Mouse (Mus musculus): ENCODE results near the gene S100pbp. TPM values are rescaled to one million over a fixed set of nuclear protein-coding genes. Genes with fewer than 3 reads are reported as not detected.
A peak's percentile ranks its signal among the peaks of the same experiment; 100 is the strongest.

Gene S100pbp
- total and polyA plus RNA-seq, 3 experiments, result 6.4 to 21.4 (median 21.1) TPM

DNA sequence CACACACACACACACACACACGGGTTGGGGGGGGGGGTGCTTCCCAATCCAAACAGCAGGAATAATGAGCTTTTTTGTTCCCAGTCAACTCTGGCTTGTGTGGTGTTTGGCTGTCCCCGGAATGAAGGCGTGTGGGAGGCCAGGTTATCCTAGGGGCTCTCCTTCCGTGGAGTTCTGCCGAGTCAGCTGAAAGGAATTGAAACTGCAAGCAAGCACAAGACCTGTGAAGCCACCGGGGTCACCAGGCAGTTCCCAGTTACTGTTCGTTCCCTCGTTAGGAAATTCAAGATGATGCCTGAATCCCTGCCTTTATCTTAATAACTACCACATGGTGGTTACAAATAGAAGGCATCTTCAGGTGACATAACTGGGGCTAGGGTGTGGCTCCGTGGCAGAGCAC lies 60.1 kb downstream of the S100pbp start:
- no peak for DNase-seq

DNA sequence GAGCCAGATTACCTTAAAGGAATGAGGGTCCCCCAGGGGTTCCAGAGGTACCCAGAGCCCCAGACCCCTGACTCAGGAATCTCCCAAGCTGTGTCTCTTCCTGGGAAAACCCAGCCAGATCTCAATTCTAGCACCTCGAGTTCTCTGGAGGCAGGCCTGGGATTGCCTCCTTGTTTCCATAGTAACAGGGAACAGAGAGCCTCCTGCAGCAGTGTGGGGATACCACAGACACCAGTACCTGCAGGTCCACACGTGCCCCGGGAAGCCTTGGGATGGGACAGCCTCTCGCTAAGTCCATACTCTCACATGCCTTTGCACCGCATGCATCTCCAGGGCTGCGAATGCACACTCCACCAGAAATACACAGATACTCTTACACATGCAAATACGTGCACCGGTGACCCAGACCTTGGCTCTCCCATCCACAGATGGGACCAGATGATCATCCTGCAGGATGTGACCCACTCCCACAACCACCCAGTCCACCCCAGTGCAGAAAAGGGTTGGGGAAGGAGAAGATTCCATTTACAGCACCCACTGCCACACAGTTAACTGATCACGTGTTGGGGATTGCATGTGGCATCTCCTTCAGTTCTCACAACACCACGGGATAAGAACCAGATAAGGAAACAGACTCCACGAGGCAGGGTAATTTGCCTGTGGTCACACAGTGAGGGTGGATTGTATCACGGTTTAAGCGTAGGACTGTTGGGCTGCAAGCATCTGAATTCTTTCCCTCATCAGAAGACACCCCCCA lies 60.8 kb downstream of the S100pbp start:
- DNase-seq, result no peak

DNA sequence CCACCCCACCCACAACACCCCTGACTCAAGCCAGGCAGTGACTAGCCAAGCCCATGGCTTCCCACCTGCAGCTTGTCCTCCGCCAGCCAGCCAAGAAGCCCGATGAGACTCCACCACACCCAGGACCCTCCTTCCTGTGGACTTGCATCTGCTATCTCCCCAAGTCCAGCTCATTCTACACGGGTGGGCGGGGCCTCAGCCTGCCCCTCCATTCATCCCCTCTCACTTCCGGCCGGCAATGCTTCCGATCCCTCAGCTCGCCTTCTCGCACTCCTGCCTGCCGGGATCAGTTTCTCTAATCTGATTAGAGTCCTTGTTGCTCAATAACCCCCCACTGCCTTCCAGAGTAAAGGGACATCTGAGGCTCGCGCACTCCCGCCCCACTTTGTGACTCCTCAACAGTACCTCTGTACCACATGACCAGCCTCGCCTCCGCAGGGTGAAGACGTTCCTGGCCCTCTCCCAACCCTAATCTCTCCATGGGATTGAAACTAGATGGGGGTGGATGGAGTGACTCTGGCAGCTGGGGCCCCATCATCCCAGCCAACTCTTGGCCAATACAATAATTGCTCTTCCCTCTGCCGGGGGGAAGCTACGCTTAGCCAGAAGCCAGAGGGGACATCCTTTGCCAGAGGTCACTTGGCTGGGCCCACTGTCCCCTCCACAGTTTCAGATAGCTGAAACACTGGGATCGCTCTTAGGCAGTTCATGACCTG lies 63.6 kb downstream of the S100pbp start:
- peak; percentile 50 for DNase-seq

DNA sequence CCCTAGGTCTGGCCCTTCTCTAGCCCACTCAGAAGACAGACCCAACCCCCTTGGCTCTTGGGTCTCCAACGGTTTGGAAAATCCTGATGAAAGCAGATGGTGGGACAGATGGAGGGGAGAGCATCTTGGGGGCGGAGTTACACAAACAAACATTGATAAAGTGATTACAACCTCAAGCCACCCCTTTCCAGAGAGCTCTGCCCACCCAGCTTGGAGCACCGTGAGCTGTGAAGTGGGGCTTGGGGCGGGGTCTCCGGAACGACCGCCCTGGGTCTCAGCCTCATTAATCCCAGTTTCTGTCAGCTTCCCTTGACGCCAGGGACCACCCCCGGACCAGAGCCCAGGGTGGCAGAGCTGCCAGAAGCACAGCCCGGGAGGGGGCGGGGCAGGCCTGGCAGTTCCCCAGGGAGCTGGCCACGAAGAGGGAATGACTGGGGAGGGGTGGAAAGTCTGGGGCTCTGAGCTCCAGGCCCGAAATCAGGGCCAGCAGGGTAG lies 64.8 kb downstream of the S100pbp start:
- DNase-seq, result peak; percentile 22

DNA sequence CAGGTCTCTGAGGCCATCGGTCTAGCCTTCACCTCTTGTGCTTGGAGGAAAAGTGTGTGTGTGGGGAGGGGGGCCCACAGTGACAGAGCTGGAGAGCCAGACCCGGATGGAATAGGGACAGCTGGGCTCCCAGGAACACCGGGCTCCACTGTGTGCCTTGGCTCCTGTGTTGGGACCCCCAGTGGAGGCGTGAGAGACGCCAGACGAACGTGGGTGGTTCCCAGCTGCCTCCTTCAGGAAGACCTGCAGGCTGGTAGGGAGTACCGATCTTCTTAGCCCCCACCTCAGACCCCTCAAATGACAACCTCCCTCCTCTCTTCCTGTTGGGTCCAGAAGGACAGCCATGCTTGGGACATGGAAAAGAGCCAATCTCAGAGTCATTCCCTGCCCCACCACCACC lies 66.8 kb downstream of the S100pbp start:
- DNase-seq, result no peak

DNA sequence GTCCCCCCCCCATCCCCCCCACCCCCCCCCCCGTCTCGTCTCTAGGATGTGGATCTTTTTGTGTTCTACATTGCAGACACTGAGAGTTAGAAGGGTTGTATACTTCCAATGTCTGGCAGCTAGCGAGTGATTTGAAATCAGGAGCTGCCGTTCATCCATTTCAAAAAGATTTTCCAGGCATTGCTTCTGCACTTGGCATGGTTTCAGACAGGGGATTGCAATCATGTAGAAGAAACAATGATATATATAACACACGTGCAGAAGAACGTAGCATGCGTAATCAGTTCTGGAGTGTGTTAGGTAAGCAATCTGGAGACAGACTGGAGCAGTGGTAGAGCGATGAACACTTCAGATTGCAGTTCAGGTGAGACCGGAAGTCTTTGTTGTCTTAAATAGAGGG lies 67.4 kb downstream of the S100pbp start:
- DNase-seq, result no peak

DNA sequence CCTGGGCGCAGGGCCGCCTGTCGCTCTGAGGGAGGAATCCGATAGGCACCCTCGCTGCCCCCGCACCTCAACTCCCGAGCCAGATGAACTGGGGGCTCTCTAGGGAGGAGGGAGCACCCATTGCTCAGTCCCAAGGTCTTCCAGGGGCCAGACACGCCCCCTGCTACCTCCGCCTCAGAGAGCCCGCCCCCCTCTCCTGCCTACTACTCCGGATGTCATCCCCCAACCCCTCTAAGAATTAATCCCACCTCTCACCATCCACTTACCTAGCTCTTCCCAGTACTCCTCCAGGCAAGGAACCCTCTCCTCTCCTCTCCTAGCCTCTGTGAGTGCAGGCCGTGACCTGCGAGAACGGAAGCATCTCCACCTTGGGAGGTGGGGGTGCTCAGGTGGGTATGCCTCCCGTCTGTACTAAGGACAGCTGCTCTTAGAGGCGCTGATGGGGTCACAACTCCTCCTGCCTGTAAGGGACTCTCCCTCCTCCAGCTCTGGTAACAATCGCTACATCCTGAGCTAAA lies 67.9 kb downstream of the S100pbp start, which contains the start of gene Hpca:
Gene Hpca (minus strand): TSS at position 468 of the 518 bp plus-strand sequence.
- DNase-seq, result no peak

DNA sequence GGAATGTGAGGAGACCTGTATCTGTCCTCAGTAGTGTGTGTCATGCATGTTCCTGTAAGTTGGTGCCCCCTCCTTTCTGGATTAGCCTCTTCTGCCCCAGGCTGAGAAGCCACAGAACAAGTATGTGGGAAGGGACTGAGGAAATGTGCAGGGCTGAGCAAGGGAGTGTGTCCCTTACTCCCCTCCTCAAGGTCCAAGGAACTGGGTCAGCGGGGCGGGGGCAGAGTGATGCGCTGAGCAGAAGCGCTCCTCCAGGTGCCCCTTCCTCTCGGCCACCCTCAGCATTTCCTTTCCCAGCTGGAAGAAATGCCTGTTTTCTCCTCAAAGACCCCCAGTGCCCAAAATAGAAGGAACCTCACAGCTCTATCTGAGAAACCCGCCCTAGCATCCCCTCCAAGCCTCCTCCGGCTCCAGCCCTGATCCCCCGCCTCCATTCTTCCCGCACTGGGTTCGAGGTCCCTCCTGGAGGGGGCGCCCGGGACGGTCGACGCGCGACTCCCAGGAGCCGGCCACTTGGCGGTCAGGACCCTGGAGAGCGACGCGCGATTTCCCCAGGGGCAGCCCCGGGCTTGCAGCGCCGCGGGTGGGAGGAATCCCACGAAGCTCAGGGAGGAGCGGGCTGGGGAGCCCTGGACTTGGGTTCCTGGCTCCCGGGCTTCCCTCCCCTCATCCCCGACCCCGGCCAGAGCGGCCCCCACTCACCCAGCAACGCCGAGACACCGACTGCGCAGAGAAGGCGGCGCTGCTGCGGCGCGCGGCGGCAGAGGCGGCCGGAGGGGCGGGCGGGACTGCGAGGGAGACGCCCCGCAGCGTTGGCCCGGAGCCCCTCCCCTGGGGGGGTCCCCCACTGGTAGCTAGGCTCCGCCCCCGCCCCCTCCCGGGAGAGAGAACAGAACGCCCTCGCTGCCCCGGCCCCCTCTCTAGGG lies 68.7 kb downstream of the S100pbp start:
- peak; percentile 80 for DNase-seq

DNA sequence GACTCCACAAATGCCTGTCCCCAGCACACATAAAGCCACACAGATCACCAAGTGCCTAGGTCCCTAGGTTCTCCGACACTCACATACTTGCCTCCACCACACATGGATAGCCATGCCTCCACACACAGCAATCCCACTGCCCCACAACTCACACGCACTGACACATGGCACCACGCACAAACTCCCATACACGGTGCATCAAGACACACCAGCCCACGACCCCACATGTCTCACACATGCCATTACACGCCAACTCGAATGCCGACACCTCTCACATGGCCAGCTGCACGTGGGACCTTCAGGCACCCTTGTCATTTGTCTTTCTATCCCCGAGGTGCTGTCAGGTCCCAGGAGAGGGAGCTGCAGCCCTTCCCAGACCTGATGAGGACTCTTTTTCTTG lies 69.8 kb downstream of the S100pbp start:
- DNase-seq, result no peak

DNA sequence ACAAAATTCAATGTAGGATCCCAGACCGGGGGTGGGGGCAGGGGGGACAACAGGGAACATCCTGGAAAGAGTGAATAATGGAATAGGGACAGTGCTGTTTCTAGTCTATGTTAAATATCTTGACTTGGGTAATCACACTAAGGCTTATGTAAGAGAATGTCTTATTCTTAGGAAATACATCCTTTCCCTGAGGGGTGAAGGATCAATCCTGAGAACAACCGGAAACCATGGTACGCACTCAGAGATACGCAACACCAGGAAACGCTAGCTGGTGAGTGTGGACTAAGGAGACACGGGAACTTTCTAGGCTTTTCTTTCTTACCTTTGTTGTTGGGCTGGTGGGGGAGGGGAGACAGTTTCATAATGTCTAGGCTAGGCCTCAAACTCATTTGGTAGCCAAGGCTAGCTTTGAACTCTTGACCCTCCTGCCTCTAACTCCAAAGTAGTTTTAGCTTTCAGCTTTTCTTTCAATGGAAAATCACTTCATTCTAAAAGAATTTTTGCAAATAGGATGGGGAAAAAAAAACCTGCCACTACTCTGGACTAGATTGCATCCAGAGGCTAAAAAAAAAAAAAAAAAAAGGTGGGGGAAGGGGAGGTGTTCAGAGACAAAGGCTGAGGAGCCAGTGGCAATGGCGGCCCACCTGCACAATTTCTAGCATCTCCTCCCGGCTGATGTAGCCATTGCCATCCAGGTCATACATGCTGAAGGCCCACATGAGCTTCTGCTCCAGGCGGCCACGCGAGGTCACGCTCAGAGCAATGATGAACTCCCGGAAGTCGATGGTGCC lies 71.6 kb downstream of the S100pbp start:
- DNase-seq, result no peak

DNA sequence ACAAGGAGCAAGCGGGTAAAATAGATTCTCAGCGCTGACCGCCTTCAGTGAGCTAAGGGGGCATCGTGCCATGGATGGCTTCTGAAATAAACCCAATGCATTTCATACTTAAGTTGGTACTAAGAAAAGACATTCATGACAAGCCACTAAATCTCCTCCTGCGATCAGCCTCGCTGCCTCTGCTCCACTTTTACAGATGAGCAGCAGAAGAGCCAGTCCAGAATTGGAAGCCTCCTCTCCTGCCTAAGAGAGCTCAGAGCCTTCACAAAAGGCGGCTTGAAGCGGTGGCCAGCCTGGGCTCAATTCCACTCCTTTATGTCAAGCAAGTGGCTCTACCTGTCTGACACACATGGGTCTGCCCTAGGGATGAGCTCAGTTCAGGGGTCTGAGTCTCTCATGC lies 72.8 kb downstream of the S100pbp start:
- no peak for DNase-seq

DNA sequence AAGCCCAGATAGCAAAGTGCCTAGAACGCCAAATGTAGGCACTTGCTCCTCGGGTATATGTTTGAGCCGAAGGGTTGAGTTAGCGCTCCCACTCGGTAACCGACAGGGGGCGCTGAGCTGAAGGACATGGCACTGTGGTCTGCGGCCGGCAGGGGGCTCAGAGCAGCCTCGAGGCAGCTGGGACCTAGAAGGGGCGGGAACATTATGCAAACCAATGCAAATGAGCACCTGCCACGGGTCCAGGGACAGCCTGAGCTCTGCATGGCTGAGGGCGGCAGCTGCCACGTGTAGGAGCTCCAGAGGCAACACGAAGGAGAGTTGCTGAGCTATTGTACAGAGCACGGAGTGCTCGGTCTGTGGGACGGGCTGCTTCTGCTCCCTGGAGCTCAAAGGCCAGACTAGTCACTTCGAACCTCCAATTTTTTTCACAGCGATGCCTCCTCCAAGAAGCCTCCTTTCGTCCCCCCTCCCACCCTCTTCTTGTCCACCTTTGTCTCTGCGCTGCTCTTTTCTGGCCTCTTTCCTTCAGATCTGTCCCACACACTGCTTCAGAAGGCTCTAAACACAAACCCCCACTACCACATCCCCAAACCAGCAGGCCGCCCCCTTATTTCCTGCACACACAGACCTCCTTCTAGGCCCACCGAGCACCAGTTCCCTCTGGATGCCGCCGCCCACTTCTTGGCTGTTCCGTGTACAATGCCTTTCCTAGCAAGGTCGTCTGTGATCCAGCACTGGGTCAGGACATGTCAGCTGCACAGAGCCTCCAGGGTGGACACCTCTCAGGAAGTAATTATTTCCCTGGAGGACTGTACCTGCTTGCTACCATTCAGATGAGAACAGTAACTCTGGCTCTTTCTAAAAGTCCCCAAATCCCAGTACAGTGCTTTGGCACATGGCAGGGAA lies 76.2 kb downstream of the S100pbp start:
- peak; percentile 19 for DNase-seq

DNA sequence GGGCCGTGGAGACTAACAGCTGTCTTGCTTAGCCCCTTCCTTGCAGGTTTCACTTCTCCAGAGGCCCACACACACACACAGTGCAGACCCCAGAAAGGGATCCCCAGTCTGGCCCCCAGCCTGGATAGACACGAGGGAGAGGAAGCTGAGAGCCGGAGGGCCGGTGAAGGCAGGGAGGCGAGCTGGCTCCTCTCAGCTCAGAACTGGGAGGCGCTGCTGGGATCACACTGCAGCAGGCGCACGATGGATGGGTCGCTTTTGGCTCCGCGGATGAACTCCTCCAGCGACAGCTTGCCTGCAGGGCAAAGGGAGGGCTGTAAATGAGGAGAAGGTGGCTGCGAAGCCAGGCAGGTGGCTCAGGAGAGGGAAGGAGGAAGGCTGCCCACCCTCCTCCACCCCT lies 77.3 kb downstream of the S100pbp start:
- DNase-seq, result no peak

DNA sequence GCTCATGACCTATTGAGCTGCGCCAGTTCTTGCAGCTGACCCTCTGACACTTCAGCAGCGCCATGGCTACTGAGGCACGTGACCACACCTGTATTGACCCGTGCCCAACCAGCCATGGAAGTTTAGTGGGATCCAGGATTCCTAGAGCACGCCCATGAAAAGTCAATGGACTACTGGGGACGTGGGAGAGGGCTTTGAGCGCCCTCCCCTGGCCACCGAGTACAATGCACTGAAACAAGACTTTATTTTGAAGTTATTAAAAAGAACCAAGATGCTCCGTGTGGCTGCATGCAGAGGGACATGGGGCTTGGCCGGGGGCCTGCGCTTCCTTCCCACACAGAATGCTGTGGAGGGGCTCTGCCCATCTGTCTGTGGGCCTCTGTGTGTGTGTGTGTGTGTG lies 78.2 kb downstream of the S100pbp start:
- no peak for DNase-seq

DNA sequence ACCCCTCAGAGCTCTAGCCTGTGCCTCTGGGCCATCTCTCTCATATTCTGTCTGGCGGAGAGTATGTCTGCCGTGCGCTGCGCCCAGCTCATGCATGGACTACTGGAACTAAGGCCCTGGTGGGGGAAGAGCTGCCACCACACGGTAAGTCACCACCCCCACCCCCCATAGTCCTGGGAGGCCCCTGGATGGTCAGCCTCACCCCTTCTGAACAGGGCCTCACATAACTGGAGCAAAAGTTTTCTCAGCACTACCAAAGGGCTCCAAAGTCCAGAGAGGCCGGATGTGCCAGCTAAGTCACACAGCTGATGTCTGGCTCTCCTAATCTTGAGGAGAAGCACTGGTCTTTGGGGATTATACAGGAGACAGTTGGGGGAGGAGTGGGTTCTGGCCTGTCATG lies 78.7 kb downstream of the S100pbp start:
- DNase-seq, result no peak

DNA sequence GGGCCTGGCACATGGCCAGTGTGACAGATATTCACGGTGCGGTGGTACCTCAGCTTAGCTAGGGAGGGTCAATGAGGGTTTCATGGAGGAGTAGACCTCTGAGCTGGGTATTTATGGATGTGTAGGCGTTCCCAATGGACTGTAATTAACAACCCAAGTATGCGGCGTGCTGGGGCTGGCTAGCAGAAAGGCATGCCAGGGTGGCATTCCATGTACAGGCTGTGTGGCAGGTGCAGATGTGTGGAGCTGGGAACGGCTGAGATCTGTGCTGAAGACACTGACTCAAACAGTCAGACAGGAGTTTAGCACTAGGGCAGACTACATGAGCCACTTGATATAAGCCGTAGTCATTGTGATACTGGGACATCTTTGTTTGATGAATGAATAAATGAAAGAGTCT lies 80.9 kb downstream of the S100pbp start:
- DNase-seq, result no peak

DNA sequence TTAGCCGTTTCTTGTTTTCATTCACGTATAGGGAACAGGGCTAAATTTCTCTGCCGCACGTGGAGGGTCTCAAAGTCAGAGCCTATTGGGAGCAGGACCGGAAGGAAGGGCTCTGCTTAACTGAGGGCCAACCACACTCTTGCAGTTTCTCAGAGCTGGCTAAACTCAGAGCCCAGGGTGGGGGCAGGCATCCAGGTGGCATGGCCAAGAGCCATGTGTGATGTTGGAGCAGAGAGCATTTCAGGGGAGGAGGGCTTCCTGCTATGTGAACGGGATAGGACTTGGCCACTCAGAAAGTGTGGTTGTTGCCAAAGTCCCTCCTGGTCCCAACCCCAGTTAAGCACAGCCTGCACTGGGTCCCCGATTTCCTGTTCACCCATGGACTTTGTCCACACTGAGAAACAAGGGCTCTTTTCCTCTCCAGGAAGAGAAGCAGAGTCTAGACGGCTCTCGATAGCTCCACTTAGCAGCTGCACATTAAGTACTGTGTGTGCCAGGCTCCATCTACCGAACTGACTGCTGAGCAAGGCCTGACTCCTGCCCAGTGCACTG lies 82.1 kb downstream of the S100pbp start:
- DNase-seq, result no peak

DNA sequence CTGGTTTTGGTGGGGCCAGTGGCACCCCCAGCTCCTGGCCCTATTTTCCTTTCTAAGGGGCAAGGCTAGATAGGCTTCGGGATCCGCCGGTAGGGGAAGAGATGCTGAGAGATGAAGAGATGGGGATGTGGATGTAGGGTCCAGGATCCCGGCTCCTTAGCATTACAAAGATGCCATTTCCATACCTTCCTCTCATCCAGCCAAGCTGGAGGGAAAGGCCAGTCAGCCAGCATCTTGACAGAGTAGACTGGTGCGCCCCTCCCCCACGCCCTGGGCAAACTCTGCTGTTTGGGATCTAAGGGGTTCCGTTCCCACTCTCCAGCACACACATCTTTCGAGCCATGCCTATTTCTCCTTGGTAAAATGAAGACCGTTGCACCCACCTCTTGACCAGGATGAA lies 83.5 kb downstream of the S100pbp start:
- DNase-seq, result no peak

DNA sequence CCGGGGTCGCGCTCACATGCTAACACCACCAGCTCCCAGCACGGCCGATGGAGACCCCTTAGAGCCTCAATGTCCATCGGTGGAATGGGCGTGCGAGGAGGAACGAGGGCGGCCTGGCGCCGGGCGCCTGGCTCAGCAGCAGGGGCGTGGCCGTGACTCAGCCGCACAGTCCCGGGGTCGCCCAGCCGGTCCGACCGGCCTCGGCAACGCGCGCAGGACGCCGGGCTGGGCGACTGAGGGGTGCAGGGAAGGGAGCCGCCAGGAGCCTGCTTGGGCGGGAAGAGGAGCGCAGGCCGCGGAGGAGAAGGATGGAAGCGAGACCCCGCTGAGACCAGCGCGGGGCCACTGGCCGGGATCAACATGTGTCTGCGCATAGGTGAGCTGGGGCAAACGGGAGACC lies 84.2 kb downstream of the S100pbp start, which contains the start of gene Tmem54:
Gene Tmem54 (plus strand): TSS at position 193 of the 400 bp plus-strand sequence.
- no peak for DNase-seq
